Mouse (Mus musculus): ENCODE data around the gene Polr2l. TPM values are rescaled to one million over a fixed set of nuclear protein-coding genes. Genes with fewer than 3 reads are reported as not detected.

Polr2l gene
- polyA plus RNA-seq, 1 experiment from 2014 or later, result 68.8 TPM

GRCm38 (mm10) chr7:141477578-141478269 is 2.8 kb upstream of the Polr2l start:
- 39% methylated on average over 4 of the region's 4 CpGs for WGBS
- peak overlapping the region; percentile 91 for H3K4me2 ChIP-seq (replicated peaks; ENCODE audit: low read depth, low read length)
- peaks cover 2% of the 10 kb centered on the region; the same call in 1 of the 2 replicates for H3K36me3 ChIP-seq (ENCODE audit: insufficient read depth, low read length)
- peak overlapping the region; percentile 98 for H3K27ac ChIP-seq (ENCODE audit: low read length)
- ATAC-seq (ENCODE audit: low FRiP score, low TSS enrichment), result no peak
- peak overlapping the region; percentile 53; the same call in 1 of the 2 replicates for H3K9ac ChIP-seq (replicated peaks; ENCODE audit: low read length)
- H3K9me3 ChIP-seq (ENCODE audit: low read length), result no peaks in the 10 kb centered on the region
- H3K27me3 ChIP-seq (ENCODE audit: insufficient read depth, low read length), result no peaks in the 10 kb centered on the region
- H3K4me3 ChIP-seq (ENCODE audit: low read length), result peak overlapping the region; percentile 81; the same call in 1 of the 2 replicates
- H3K4me1 ChIP-seq (ENCODE audit: insufficient read depth, low read length), result peaks cover 61% of the 10 kb centered on the region

DNA sequence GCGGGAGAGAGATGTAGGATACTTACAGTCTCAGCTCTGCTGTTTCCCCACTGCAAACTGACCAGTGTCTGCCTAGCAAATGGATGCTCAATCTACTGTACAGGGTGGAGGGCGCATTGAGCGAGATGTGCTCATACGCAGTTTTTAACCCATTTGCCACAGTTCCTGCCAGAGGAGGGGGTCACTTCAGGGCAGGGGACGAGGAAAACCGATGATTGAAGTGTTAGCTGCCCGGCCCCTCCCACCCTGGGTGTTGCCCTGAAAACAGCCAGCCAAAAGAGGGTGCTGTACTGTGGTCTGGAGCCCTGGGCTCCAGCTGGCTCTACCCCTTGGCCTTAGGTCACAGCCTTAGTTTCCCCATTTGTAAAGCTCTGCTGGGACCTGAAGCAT is 2.0 kb upstream of the Polr2l start:
- WGBS, result 16% methylated on average over 7 of the region's 7 CpGs
- Histone ChIP-seq H3K27ac (ENCODE audit: low read length) (peak overlapping the region; percentile 98), H3K4me2 (replicated peaks; ENCODE audit: low read depth, low read length) (peak overlapping the region; percentile 91), H3K4me3 (ENCODE audit: low read length) (peak overlapping the region; percentile 81), H3K9ac (replicated peaks; ENCODE audit: low read length) (peak overlapping the region; percentile 53), H3K27me3 (ENCODE audit: insufficient read depth, low read length) (no peaks in the 10 kb centered on the region), H3K36me3 (ENCODE audit: insufficient read depth, low read length) (peaks cover 5% of the 10 kb centered on the region; the same call in 1 of the 2 replicates), H3K4me1 (ENCODE audit: insufficient read depth, low read length) (peaks cover 55% of the 10 kb centered on the region), H3K9me3 (ENCODE audit: low read length) (no peaks in the 10 kb centered on the region)
- ATAC-seq (ENCODE audit: low FRiP score, low TSS enrichment), result no peak

DNA sequence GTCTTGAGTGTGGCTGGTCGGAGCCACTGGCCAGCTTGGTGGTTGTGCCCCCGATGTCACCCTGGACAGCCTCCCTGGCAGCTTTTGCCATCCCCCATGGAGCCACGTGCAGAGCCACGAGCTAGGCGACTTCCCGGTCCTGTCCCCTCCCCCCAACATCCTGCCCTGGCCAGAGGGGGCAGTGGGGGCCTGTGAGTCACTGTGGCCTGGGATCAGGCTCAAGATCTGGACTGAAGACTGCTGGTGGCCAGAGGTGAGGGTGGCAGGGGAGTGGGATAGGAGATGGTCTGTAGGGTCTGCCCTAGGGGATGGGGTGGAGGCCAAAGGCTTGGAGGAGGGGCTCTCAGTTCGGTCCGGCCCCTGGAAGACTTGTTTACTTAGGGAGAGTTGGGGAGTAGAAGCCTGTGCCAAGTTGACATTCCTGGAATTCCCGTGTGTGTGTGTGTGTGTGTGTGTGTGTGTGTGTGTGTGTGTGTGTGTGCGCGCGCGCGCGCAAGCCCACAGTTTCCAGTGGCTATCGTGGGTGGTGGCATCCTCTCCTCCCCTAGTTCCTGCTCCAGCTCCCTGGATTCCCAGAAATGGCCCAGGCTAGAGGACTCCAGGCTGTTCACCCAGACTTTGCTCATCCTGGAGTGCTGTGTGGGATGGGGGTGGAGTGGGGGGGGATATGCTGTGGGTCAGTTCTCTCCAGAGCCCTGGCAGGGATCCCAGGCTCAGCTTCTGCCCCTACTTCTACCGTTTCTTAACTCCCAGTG is 1.5 kb upstream of the Polr2l start:
- H3K36me3 ChIP-seq (ENCODE audit: insufficient read depth, low read length), result peaks cover 7% of the 10 kb centered on the region; the same call in 1 of the 2 replicates

GRCm38 (mm10) chr7:141475805-141476158 is 850 bp upstream of the Polr2l start:
- H3K4me3 ChIP-seq (ENCODE audit: low read length), result peak overlapping the region; percentile 81
- H3K9ac ChIP-seq (replicated peaks; ENCODE audit: low read length), result peak overlapping the region; percentile 90
- WGBS, result 1% methylated on average over 12 of the region's 12 CpGs
- peak overlapping the region; percentile 98 for H3K27ac ChIP-seq (ENCODE audit: low read length)
- H3K36me3 ChIP-seq (ENCODE audit: insufficient read depth, low read length), result peaks cover 13% of the 10 kb centered on the region
- peak overlapping the region; percentile 91 for H3K4me2 ChIP-seq (replicated peaks; ENCODE audit: low read depth, low read length)
- no peaks in the 10 kb centered on the region for H3K9me3 ChIP-seq (ENCODE audit: low read length)
- ATAC-seq (ENCODE audit: low FRiP score, low TSS enrichment), result no peak
- H3K4me1 ChIP-seq (ENCODE audit: insufficient read depth, low read length), result peaks cover 45% of the 10 kb centered on the region
- no peaks in the 10 kb centered on the region for H3K27me3 ChIP-seq (ENCODE audit: insufficient read depth, low read length)

More for the DNA sequence above, 1.5 kb upstream of the Polr2l start:
- Histone ChIP-seq H3K9ac (replicated peaks; ENCODE audit: low read length) (peak overlapping the region; percentile 90), H3K9me3 (ENCODE audit: low read length) (no peaks in the 10 kb centered on the region), H3K27me3 (ENCODE audit: insufficient read depth, low read length) (no peaks in the 10 kb centered on the region), H3K27ac (ENCODE audit: low read length) (peak overlapping the region; percentile 98), H3K4me2 (replicated peaks; ENCODE audit: low read depth, low read length) (peak overlapping the region; percentile 91), H3K4me1 (ENCODE audit: insufficient read depth, low read length) (peaks cover 51% of the 10 kb centered on the region), H3K4me3 (ENCODE audit: low read length) (peak overlapping the region; percentile 81)
- under 1% methylated on average over 16 of the region's 17 CpGs for WGBS
- peak; percentile 80 for ATAC-seq (ENCODE audit: low FRiP score, low TSS enrichment)

GRCm38 (mm10) chr7:141474160-141474559 is 772 bp downstream of the Polr2l start:
- Histone ChIP-seq H3K4me2 (replicated peaks; ENCODE audit: low read depth, low read length) (peak overlapping the region; percentile 91), H3K36me3 (ENCODE audit: insufficient read depth, low read length) (peaks cover 26% of the 10 kb centered on the region), H3K27me3 (ENCODE audit: insufficient read depth, low read length) (no peaks in the 10 kb centered on the region), H3K27ac (ENCODE audit: low read length) (no peak overlapping the region), H3K4me1 (ENCODE audit: insufficient read depth, low read length) (peaks cover 48% of the 10 kb centered on the region), H3K4me3 (ENCODE audit: low read length) (peak overlapping the region; percentile 81), H3K9ac (replicated peaks; ENCODE audit: low read length) (peak overlapping the region; percentile 90), H3K9me3 (ENCODE audit: low read length) (no peaks in the 10 kb centered on the region)
- WGBS, result 7% methylated on average over 5 of the region's 5 CpGs
- no peak for ATAC-seq (ENCODE audit: low FRiP score, low TSS enrichment)

GRCm38 (mm10) chr7:141472763-141473162 is 2.2 kb downstream of the Polr2l start:
- H3K27ac ChIP-seq (ENCODE audit: low read length), result no peak overlapping the region
- 75% methylated on average over 6 of the region's 6 CpGs for WGBS
- no peak overlapping the region for H3K9ac ChIP-seq (replicated peaks; ENCODE audit: low read length)
- no peaks in the 10 kb centered on the region for H3K9me3 ChIP-seq (ENCODE audit: low read length)
- no peak for ATAC-seq (ENCODE audit: low FRiP score, low TSS enrichment)
- H3K4me1 ChIP-seq (ENCODE audit: insufficient read depth, low read length), result peaks cover 53% of the 10 kb centered on the region
- no peak overlapping the region for H3K4me2 ChIP-seq (replicated peaks; ENCODE audit: low read depth, low read length)
- H3K36me3 ChIP-seq (ENCODE audit: insufficient read depth, low read length), result peaks cover 26% of the 10 kb centered on the region
- no peaks in the 10 kb centered on the region for H3K27me3 ChIP-seq (ENCODE audit: insufficient read depth, low read length)
- H3K4me3 ChIP-seq (ENCODE audit: low read length), result no peak overlapping the region

GRCm38 (mm10) chr7:141472226-141472625 is 2.7 kb downstream of the Polr2l start:
- 77% methylated on average over 6 of the region's 6 CpGs for WGBS
- ATAC-seq (ENCODE audit: low FRiP score, low TSS enrichment), result no peak
- no peak overlapping the region for H3K9ac ChIP-seq (replicated peaks; ENCODE audit: low read length)

DNA sequence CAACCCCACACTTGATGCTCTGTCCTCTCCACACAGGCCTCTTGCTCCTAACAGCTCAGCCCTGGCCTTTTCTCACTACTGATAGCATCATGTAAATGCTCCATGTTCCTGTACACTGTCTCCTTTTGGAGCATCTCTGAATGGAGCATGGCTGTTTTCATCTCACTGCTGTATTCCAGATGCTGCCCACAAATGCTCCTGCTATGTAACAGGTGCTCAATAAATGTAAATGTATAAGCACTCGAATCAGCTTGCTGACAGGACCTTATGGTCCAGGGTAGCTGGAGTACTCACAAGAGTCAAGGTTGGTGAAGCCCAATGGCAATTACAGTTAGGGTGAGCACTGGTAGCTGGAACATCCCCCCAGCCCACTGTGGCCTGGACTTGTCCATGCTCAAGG is 3.7 kb downstream of the Polr2l start:
- no peak for ATAC-seq (ENCODE audit: low FRiP score, low TSS enrichment)
- H3K4me1 ChIP-seq (ENCODE audit: insufficient read depth, low read length), result peaks cover 46% of the 10 kb centered on the region
- 79% methylated on average over 1 of the region's 1 CpGs for WGBS

More at GRCm38 (mm10) chr7:141472226-141472625, 2.7 kb downstream of the Polr2l start:
- Histone ChIP-seq H3K4me1 (ENCODE audit: insufficient read depth, low read length) (peaks cover 48% of the 10 kb centered on the region), H3K4me3 (ENCODE audit: low read length) (no peak overlapping the region), H3K4me2 (replicated peaks; ENCODE audit: low read depth, low read length) (no peak overlapping the region), H3K27ac (ENCODE audit: low read length) (no peak overlapping the region), H3K27me3 (ENCODE audit: insufficient read depth, low read length) (no peaks in the 10 kb centered on the region), H3K36me3 (ENCODE audit: insufficient read depth, low read length) (peaks cover 26% of the 10 kb centered on the region), H3K9me3 (ENCODE audit: low read length) (no peaks in the 10 kb centered on the region)

DNA sequence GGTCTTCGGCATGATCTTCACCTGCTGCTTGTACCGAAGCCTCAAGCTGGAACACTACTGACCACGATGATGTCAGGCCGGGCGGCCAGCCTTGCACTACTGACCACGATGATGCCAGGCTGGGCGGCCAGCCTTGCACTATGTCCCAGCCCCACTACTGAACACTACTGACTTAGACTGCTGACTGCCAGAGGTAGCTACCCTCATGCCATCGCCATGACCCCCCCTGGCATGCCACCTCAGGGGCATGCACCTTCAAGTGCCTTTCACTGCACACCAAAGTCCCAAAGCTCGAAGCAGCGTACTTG is 4.3 kb downstream of the Polr2l start:
- Histone ChIP-seq H3K27ac (ENCODE audit: low read length) (no peak overlapping the region), H3K27me3 (ENCODE audit: insufficient read depth, low read length) (no peaks in the 10 kb centered on the region), H3K36me3 (ENCODE audit: insufficient read depth, low read length) (peaks cover 26% of the 10 kb centered on the region), H3K9me3 (ENCODE audit: low read length) (no peaks in the 10 kb centered on the region), H3K9ac (replicated peaks; ENCODE audit: low read length) (no peak overlapping the region), H3K4me2 (replicated peaks; ENCODE audit: low read depth, low read length) (no peak overlapping the region), H3K4me1 (ENCODE audit: insufficient read depth, low read length) (peaks cover 42% of the 10 kb centered on the region), H3K4me3 (ENCODE audit: low read length) (no peak overlapping the region)
- ATAC-seq (ENCODE audit: low FRiP score, low TSS enrichment), result no peak
- WGBS, result 91% methylated on average over 10 of the region's 10 CpGs

More for the DNA sequence above, 3.7 kb downstream of the Polr2l start:
- no peaks in the 10 kb centered on the region for H3K9me3 ChIP-seq (ENCODE audit: low read length)
- H3K9ac ChIP-seq (replicated peaks; ENCODE audit: low read length), result no peak overlapping the region
- no peak overlapping the region for H3K27ac ChIP-seq (ENCODE audit: low read length)
- no peaks in the 10 kb centered on the region for H3K27me3 ChIP-seq (ENCODE audit: insufficient read depth, low read length)
- no peak overlapping the region for H3K4me2 ChIP-seq (replicated peaks; ENCODE audit: low read depth, low read length)
- H3K4me3 ChIP-seq (ENCODE audit: low read length), result no peak overlapping the region
- H3K36me3 ChIP-seq (ENCODE audit: insufficient read depth, low read length), result peaks cover 26% of the 10 kb centered on the region

All from kidney, embryonic 16.5 days (tissue).